ENCODE assay signal across 9 mouse cellular contexts in genomic region chr2:84475601-84476000, GRCm38 (mm10). TPM values are rescaled to one million over a fixed set of nuclear protein-coding genes. Genes with fewer than 3 reads are reported as not detected.
DNase-seq lines count a peak whose midpoint lies in the region; ATAC-seq and TF ChIP-seq lines count a peak whose summit lies in the region.
"Had no signal": no experiment of that assay in that cellular context is flagged by ENCODE, and none has a peak within 500 bp of the region (broad histone marks: within the 10 kb centered on the region; RNA-seq: fewer than 3 reads in every experiment).

No protein-coding gene starts in this region.

- H3K9me3 ChIP-seq in lung, embryonic 14.5 days (ENCODE audit: low read depth, low read length), result no peaks in the 10 kb centered on the region
- H3K9me3 ChIP-seq in hindbrain, embryonic 15.5 days, result no peaks in the 10 kb centered on the region

- TF ChIP-seq CTCF in lung, embryonic 14.5 days (IDR thresholded peaks at IDR 0.05; ENCODE audit: low read depth), result no peak

- peak; percentile 28; the same call in 1 of the 2 replicates for ATAC-seq in lung, embryonic 14.5 days (ENCODE audit: insufficient read depth)
- ATAC-seq in hindbrain, embryonic 15.5 days (ENCODE audit: low FRiP score, low read depth), result no peak

- H3K4me2 ChIP-seq in lung, embryonic 14.5 days, result peak overlapping the region; percentile 71
- peak overlapping the region; percentile 24 for H3K4me2 ChIP-seq in hindbrain, embryonic 15.5 days
- peak overlapping the region; percentile 79 for H3K4me2 ChIP-seq in myocyte (ENCODE audit: low read depth)

- 0 out of 2 replicates have a peak, but pooled peaks cover 3% of the 10 kb centered on the region for H3K4me1 ChIP-seq in lung, embryonic 14.5 days (ENCODE audit: insufficient read depth)
- H3K4me1 ChIP-seq in hindbrain, embryonic 15.5 days (replicated peaks), result no peaks in the 10 kb centered on the region

- no peaks in the 10 kb centered on the region for H3K27me3 ChIP-seq in lung, embryonic 14.5 days (ENCODE audit: insufficient read depth, low read length)
- H3K27me3 ChIP-seq in hindbrain, embryonic 15.5 days, result no peaks in the 10 kb centered on the region
- no peaks in the 10 kb centered on the region for H3K27me3 ChIP-seq in myocyte (ENCODE audit: control insufficient read depth, insufficient read depth, insufficient read length)

- no peak overlapping the region for H3ac ChIP-seq in myocyte (ENCODE audit: control insufficient read depth, insufficient read length)

- TF ChIP-seq POLR2A in myocyte (IDR thresholded peaks at IDR 0.05; ENCODE audit: insufficient read length, low read depth), result no peak

- peak overlapping the region; percentile 83; the same call in 1 of the 2 replicates for H3K27ac ChIP-seq in lung, embryonic 14.5 days (ENCODE audit: low read depth)
- no peak overlapping the region for H3K27ac ChIP-seq in hindbrain, embryonic 15.5 days (replicated peaks)

- H3K4me3 ChIP-seq in lung, embryonic 14.5 days (ENCODE audit: low read depth, low read length), result peak overlapping the region; percentile 42
- H3K4me3 ChIP-seq in hindbrain, embryonic 15.5 days, result no peak overlapping the region
- H3K4me3 ChIP-seq in myocyte, result peak overlapping the region; percentile 26

- H3K79me2 ChIP-seq in myocyte (ENCODE audit: control insufficient read depth, insufficient read depth), result no peaks in the 10 kb centered on the region

- peaks cover 6% of the 10 kb centered on the region; the same call in 1 of the 2 replicates for H3K36me3 ChIP-seq in lung, embryonic 14.5 days (ENCODE audit: insufficient read depth)
- no peaks in the 10 kb centered on the region for H3K36me3 ChIP-seq in hindbrain, embryonic 15.5 days
- H3K36me3 ChIP-seq in myocyte (ENCODE audit: control insufficient read depth, insufficient read depth), result no peaks in the 10 kb centered on the region

- peak overlapping the region; percentile 54 for H3K9ac ChIP-seq in lung, embryonic 14.5 days
- no peak overlapping the region for H3K9ac ChIP-seq in hindbrain, embryonic 15.5 days

- 9% methylated on average over 1 of the region's 1 CpGs for WGBS in lung, embryonic 14.5 days
- WGBS in hindbrain, embryonic 15.5 days, result 54% methylated on average over 1 of the region's 1 CpGs

- no peak for DNase-seq in lung, embryonic 14.5 days
- DNase-seq in lung, postnatal 25 days (ENCODE audit: low spot score), result no peak
- DNase-seq in embryo, embryonic 9.5 days (ENCODE audit: extremely low spot score), result peak; percentile 34
- DNase-seq in layer of hippocampus, postnatal 36 days, result no peak
- no peak for DNase-seq in gastrocnemius, postnatal 4 days (ENCODE audit: low spot score in 2 of 2)
- no peak for DNase-seq in adipocyte (ENCODE audit: low spot score)
- DNase-seq: cerebellum, adult 2 months had no signal

TF ChIP-seq in myocyte, 11 proteins besides CTCF, POLR2A, EP300 and RAD21:
- TF ChIP-seq MAX (IDR thresholded peaks at IDR 0.05; ENCODE audit: low read depth) (no peak), MYOG (IDR thresholded peaks at IDR 0.05; ENCODE audit: control insufficient read depth in 1 of 3, insufficient read depth in 1 of 3, insufficient read length in 2 of 3, low read depth in 2 of 3) (no peak), TCF12 (IDR thresholded peaks at IDR 0.05; ENCODE audit: insufficient read depth, poor library complexity, severe bottlenecking) (no peak), MYOD1 (IDR thresholded peaks at IDR 0.05; ENCODE audit: control insufficient read depth in 1 of 3, insufficient read length in 2 of 3, low read depth in 2 of 3) (no peak), CEBPB (IDR thresholded peaks at IDR 0.05; ENCODE audit: insufficient read depth, poor library complexity, severe bottlenecking) (no peak), TCF3 (IDR thresholded peaks at IDR 0.05; ENCODE audit: insufficient read length, low read depth) (no peak), E2F4 (IDR thresholded peaks at IDR 0.05; ENCODE audit: insufficient read depth) (no peak), SRF (IDR thresholded peaks at IDR 0.05; ENCODE audit: control insufficient read depth, insufficient read length, low read depth) (no peak), REST (IDR thresholded peaks at IDR 0.05; ENCODE audit: insufficient read depth, insufficient read length) (no peak), POLR2AphosphoS2 (IDR thresholded peaks at IDR 0.05; ENCODE audit: insufficient read length, low read depth) (no peak), USF1 (IDR thresholded peaks at IDR 0.05; ENCODE audit: low read depth) (no peak)
TF ChIP-seq in myocyte: peak in this region for 0.

RNA-seq across cellular contexts. Expression of gene Tfpi, which starts 1.0 kb away (rescaled TPM):
- 63.1 and 66.3 TPM in 2 replicates for polyA plus RNA-seq in lung, embryonic 14.5 days (2014; fragmentation: Nextera tagmentation; extraction: Ambion mirVana)
- 17.2 and 19.6 TPM in 2 replicates for polyA plus RNA-seq in hindbrain, embryonic 15.5 days (2015; fragmentation: Nextera tagmentation; extraction: Ambion mirVana)
- polyA plus RNA-seq in myocyte (2012; fragmentation: generic; extraction: Trizol), result 7.9 TPM
- 1 to 10 TPM; 3.3 to 3.7 TPM for total RNA-seq in layer of hippocampus, postnatal 36 days (2021)
- total RNA-seq in gastrocnemius, postnatal 4 days (2021), result 10 to 100 TPM; 18.4 to 19.9 TPM

RNA-seq across cellular contexts. Expression of gene Calcrl, which starts 50.4 kb away (rescaled TPM):
- 42.3 and 47.3 TPM in 2 replicates for polyA plus RNA-seq in lung, embryonic 14.5 days (2014; fragmentation: Nextera tagmentation; extraction: Ambion mirVana)
- 12.1 and 15.2 TPM in 2 replicates for polyA plus RNA-seq in hindbrain, embryonic 15.5 days (2015; fragmentation: Nextera tagmentation; extraction: Ambion mirVana)
- 6.9 TPM for polyA plus RNA-seq in myocyte (2012; fragmentation: generic; extraction: Trizol)
- 1 to 10 TPM; 7.5 to 8.0 TPM for total RNA-seq in layer of hippocampus, postnatal 36 days (2021)
- 10 to 100 TPM; 44.7 to 47.7 TPM for total RNA-seq in gastrocnemius, postnatal 4 days (2021)

Comparison
In these comparisons a context has a peak if more than half of its experiments do, and no peak if none do; other contexts are left out.
1. H3K4me2 ChIP-seq: peak in every context shown above with its lines; median percentile 79 in myocyte; 71 in lung, embryonic 14.5 days; 24 in hindbrain, embryonic 15.5 days.